Mouse (Mus musculus) C2C12 (cell line): ENCODE data around the gene Vps11.

Experiments used
- CEBPB ChIP-seq: IDR thresholded peaks from one replicate; pipeline ENCODE4 v1.6.1; 2011; ENCODE audit warnings: low read depth, mild to moderate bottlenecking, control low read depth, moderate library complexity
- CTCF ChIP-seq: IDR thresholded peaks from one replicate; pipeline ENCODE4 v1.5.1; 2011; ENCODE audit not compliant: control insufficient read depth, insufficient read depth, insufficient read length
- MAX ChIP-seq: IDR thresholded peaks from one replicate; pipeline ENCODE4 v1.6.1; 2011; ENCODE audit warnings: mild to moderate bottlenecking, control low read depth
- MYOD1 ChIP-seq: IDR thresholded peaks from one replicate; pipeline ENCODE4 v1.6.1; 2011; ENCODE audit warnings: low read depth; ENCODE audit not compliant: control insufficient read depth, insufficient read length
- USF1 ChIP-seq: IDR thresholded peaks from one replicate; pipeline ENCODE4 v1.6.1; 2011; ENCODE audit warnings: low read depth, mild to moderate bottlenecking, control low read depth, moderate library complexity

GRCm38 (mm10) chr9:44325768-44326370, 35.6 kb downstream of the Vps11 start, which contains the start of gene Dpagt1:
- TF ChIP-seq CTCF, result no peak
- no peak for TF ChIP-seq CEBPB
- no peak for TF ChIP-seq MAX
- TF ChIP-seq USF1, result no peak
- TF ChIP-seq MYOD1, result no peak
